Comparison of ENCODE assay signal across 8 mouse cellular contexts in genomic region chr13:20183512-20184238, GRCm38 (mm10).
DNase-seq lines count a peak whose midpoint lies in the region; ATAC-seq and TF ChIP-seq lines count a peak whose summit lies in the region.

No protein-coding gene starts in this region.

- 8% methylated on average over 9 of the region's 9 CpGs for WGBS in embryonic facial prominence, embryonic 11.5 days
- WGBS in hindbrain, postnatal 0 days: 11% methylated on average over 9 of the region's 9 CpGs
- WGBS in liver, postnatal 0 days (ENCODE audit: insufficient replicate concordance): 20% methylated on average over 9 of the region's 9 CpGs
- WGBS in neural tube, embryonic 13.5 days: 5% methylated on average over 9 of the region's 9 CpGs

- H3K27ac ChIP-seq in embryonic facial prominence, embryonic 11.5 days (replicated peaks; ENCODE audit: low read depth, low read length): no peak overlapping the region; the same call in 1 of the 2 replicates
- peak overlapping the region; percentile 56 for H3K27ac ChIP-seq in hindbrain, postnatal 0 days
- peak overlapping the region; percentile 64; the same call in 1 of the 2 replicates for H3K27ac ChIP-seq in liver, postnatal 0 days (ENCODE audit: low read depth)
- peak overlapping the region; percentile 2; the same call in 1 of the 2 replicates for H3K27ac ChIP-seq in neural tube, embryonic 13.5 days (replicated peaks)

- no peak for ATAC-seq in embryonic facial prominence, embryonic 11.5 days (replicated peaks; ENCODE audit: insufficient number of reproducible peaks, low FRiP score, low TSS enrichment, low read depth)
- ATAC-seq in hindbrain, postnatal 0 days: peak; percentile 86
- peak; percentile 44 for ATAC-seq in liver, postnatal 0 days
- peak; percentile 48; the same call in 1 of the 2 replicates for ATAC-seq in neural tube, embryonic 13.5 days (ENCODE audit: low read depth)
- ATAC-seq in erythroid progenitor cell, adult 5-6 weeks (replicated peaks; ENCODE audit: low FRiP score, poor library complexity, severe bottlenecking): no peak; the same call in none of the 2 replicates

- TF ChIP-seq CTCF in hindbrain, postnatal 0 days (IDR thresholded peaks at IDR 0.05; ENCODE audit: low read depth): peak; percentile 73
- TF ChIP-seq CTCF in liver, postnatal 0 days (IDR thresholded peaks at IDR 0.05; ENCODE audit: low read depth): peak; percentile 54

- H3K4me3 ChIP-seq in embryonic facial prominence, embryonic 11.5 days (ENCODE audit: low read depth, low read length): no peak overlapping the region
- no peak overlapping the region for H3K4me3 ChIP-seq in hindbrain, postnatal 0 days (ENCODE audit: low read length)
- H3K4me3 ChIP-seq in liver, postnatal 0 days (ENCODE audit: low read depth, low read length): no peak overlapping the region
- H3K4me3 ChIP-seq in neural tube, embryonic 13.5 days: no peak overlapping the region

- H3K9me3 ChIP-seq in embryonic facial prominence, embryonic 11.5 days (replicated peaks; ENCODE audit: control insufficient read depth, low read length): no peaks in the 10 kb centered on the region
- no peaks in the 10 kb centered on the region for H3K9me3 ChIP-seq in hindbrain, postnatal 0 days (ENCODE audit: low read length)
- no peaks in the 10 kb centered on the region for H3K9me3 ChIP-seq in liver, postnatal 0 days (ENCODE audit: low read length)
- no peaks in the 10 kb centered on the region for H3K9me3 ChIP-seq in neural tube, embryonic 13.5 days

- H3K36me3 ChIP-seq in embryonic facial prominence, embryonic 11.5 days (replicated peaks; ENCODE audit: control insufficient read depth, insufficient read depth, low read depth, low read length): no peaks in the 10 kb centered on the region
- H3K36me3 ChIP-seq in hindbrain, postnatal 0 days (ENCODE audit: insufficient read depth, low read length): no peaks in the 10 kb centered on the region
- no peaks in the 10 kb centered on the region for H3K36me3 ChIP-seq in liver, postnatal 0 days (replicated peaks; ENCODE audit: insufficient read depth, low read length)
- no peaks in the 10 kb centered on the region for H3K36me3 ChIP-seq in neural tube, embryonic 13.5 days

- peak; percentile 93 for DNase-seq in heart, adult 11 months
- no peak for DNase-seq in heart, adult 8-10 months (ENCODE audit: low spot score)
- peak; percentile 67 for DNase-seq in MEL-GATA-1-ER (ENCODE audit: extremely low read depth, low read depth)
- DNase-seq in embryonic facial prominence, embryonic 11.5 days (ENCODE audit: low spot score): peak; percentile 38
- DNase-seq in hindbrain, postnatal 0 days (ENCODE audit: low spot score): peak; percentile 74
- DNase-seq in liver, postnatal 0 days: no peak

- H3K4me2 ChIP-seq in embryonic facial prominence, embryonic 11.5 days (ENCODE audit: low read depth, low read length): no peak overlapping the region
- H3K4me2 ChIP-seq in hindbrain, postnatal 0 days (ENCODE audit: low read depth, low read length): peak overlapping the region; percentile 34; the same call in 1 of the 2 replicates
- H3K4me2 ChIP-seq in liver, postnatal 0 days (ENCODE audit: low read depth, low read length): peak overlapping the region; percentile 69
- H3K4me2 ChIP-seq in neural tube, embryonic 13.5 days: peak overlapping the region; percentile 11; the same call in 1 of the 2 replicates

- H3K27me3 ChIP-seq in embryonic facial prominence, embryonic 11.5 days (ENCODE audit: control insufficient read depth, insufficient read depth, low read length): no peaks in the 10 kb centered on the region
- H3K27me3 ChIP-seq in hindbrain, postnatal 0 days (ENCODE audit: insufficient read depth, low read length): no peaks in the 10 kb centered on the region
- no peaks in the 10 kb centered on the region for H3K27me3 ChIP-seq in liver, postnatal 0 days (ENCODE audit: insufficient read depth, low read length)
- no peaks in the 10 kb centered on the region for H3K27me3 ChIP-seq in neural tube, embryonic 13.5 days

- TF ChIP-seq EP300 in liver, postnatal 0 days (IDR thresholded peaks at IDR 0.05; ENCODE audit: low read depth): peak; percentile 41; the same call in 1 of the 2 replicates

- H3K9ac ChIP-seq in embryonic facial prominence, embryonic 11.5 days (replicated peaks; ENCODE audit: low read length): no peak overlapping the region
- no peak overlapping the region for H3K9ac ChIP-seq in hindbrain, postnatal 0 days (replicated peaks; ENCODE audit: low read length)
- no peak overlapping the region for H3K9ac ChIP-seq in liver, postnatal 0 days (replicated peaks)
- no peak overlapping the region for H3K9ac ChIP-seq in neural tube, embryonic 13.5 days

- no peaks in the 10 kb centered on the region for H3K4me1 ChIP-seq in embryonic facial prominence, embryonic 11.5 days (ENCODE audit: control insufficient read depth, insufficient read depth, low read length)
- peaks cover 17% of the 10 kb centered on the region for H3K4me1 ChIP-seq in hindbrain, postnatal 0 days (ENCODE audit: insufficient read depth, low read length)
- peaks cover 54% of the 10 kb centered on the region for H3K4me1 ChIP-seq in liver, postnatal 0 days (ENCODE audit: insufficient read depth)
- H3K4me1 ChIP-seq in neural tube, embryonic 13.5 days (replicated peaks): peaks cover 32% of the 10 kb centered on the region

Comparison
In these comparisons a context has a peak if more than half of its experiments do, and no peak if none do; other contexts are left out.
1. DNase-seq: peak in heart, adult 11 months (single experiment), MEL-GATA-1-ER (single experiment), embryonic facial prominence, embryonic 11.5 days (single experiment) and hindbrain, postnatal 0 days (single experiment); none in heart, adult 8-10 months (single experiment) and liver, postnatal 0 days (single experiment).
2. ATAC-seq: peak in hindbrain, postnatal 0 days (single experiment), liver, postnatal 0 days (single experiment) and neural tube, embryonic 13.5 days (single experiment); none in embryonic facial prominence, embryonic 11.5 days (single experiment) and erythroid progenitor cell, adult 5-6 weeks (single experiment).